Mouse (Mus musculus) B cell, adult 2 months (primary cell): Measurements from ENCODE around the gene Kifap3.
A peak's percentile ranks its signal among the peaks of the same experiment; 100 is the strongest.
"Not testable (repeated sequence)": the region's sequence is repeated elsewhere in the genome, so short reads cannot be mapped to it uniquely, and the experiment has no call there.

Source experiments
- DNase-seq, 2 experiments: peaks; one replicate each; pipeline ENCODE4 v3.0.0; 2022

Kifap3 gene

GRCm38 (mm10) chr1:163779336-163780115, at the start of gene Kifap3:
Gene Kifap3, plus strand, starts transcription at chr1:163779583.
- DNase-seq = peak; percentile 86 to 87

DNA sequence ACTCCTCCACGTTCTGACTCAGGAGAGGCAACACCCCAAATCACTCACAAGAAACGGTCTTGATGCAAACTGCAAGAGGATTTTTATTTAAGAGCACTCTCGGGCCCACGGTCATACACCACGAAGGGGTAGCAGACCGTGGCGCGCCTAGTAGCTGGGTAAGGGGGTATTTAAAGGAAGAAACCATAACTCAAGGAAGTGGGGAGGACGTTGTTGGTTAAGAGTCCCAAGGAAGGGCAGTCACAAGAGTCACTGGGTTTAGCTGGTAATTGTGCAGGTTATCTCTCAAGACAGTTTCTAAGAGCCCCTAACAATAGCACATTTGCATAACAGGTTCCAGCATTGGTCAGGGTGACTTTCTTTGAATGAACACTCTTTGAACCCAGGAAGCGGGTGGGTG, 48.2 kb upstream of the Kifap3 start:
- not testable (repeated sequence) for DNase-seq

DNA sequence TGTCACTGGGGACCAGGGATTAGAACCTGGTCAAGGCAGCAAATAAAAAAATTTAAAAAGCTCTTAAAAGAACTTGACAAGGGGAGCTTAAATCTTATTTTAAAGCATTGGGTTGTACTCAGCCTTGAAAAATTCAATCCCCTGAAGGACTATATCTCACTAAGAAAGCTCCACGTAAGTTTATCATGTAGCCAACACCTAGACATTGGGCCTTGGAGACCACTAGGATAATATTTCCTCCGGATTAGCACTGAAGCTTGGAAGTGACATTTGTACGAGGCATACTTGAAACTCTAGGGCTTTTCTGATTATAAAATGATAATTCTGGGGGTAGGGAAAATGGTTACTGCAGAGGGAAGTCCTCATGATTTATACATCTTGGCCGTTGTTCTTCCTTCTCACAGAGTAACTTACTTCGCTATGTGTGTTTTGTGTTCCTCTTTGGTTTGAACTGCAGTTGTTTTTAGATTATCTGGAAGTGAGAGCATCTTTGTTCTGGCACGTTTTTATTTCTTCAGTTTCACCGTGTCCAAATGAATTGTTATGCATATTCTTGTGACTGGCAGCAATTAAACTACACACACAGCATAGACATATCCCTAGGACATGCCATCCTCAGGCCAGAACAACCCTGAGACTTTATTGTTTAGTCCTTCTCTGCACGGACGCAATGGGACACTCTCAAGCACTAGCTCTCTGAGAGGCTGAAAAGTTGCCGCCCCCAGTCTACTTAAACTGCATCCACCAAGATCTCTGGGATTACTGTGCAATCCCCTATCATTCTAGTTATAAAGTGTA, 42.7 kb upstream of the Kifap3 start:
- DNase-seq = no peak

DNA sequence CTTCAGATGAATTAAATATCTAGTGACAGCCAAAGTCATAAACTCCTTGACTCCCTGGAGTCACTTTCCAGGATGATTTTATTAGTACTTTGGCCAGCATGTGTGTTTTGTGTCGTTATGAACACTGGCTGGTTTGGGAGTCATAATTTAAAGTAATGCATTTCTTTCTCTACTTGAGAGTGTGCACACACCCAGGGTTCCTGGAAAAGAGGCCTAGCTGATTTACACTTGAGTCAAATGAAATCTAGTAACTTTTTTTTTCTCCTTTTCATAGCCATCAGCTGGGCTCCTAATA, 42.2 kb upstream of the Kifap3 start:
- DNase-seq = no peak

- no peak for DNase-seq
Observed at GRCm38 (mm10) chr1:163751360-163751992, 27.9 kb upstream of the Kifap3 start.

GRCm38 (mm10) chr1:163757462-163758207, 21.7 kb upstream of the Kifap3 start:
- no peak for DNase-seq

GRCm38 (mm10) chr1:163783577-163783976, 4.2 kb downstream of the Kifap3 start:
- not testable (repeated sequence) for DNase-seq

DNA sequence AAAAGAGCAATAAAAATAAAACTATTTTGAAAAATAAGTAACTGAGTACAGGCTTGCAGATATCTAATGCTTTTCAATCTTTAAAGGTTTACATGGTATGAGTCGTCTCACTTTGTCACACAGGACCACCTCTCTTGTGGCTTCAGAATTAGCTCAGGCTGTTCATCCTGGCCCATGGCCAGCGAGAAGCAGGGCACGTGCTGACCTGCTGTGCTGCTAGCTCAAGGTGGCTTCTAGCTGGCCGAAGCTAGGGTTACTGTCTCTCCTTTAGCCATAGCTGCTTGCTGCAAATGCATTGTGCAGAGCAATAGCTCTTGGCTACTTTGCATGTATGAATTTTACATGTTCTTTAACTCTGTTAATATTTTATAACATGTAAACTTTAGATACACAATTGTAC, 42.0 kb downstream of the Kifap3 start:
- DNase-seq = no peak

DNA sequence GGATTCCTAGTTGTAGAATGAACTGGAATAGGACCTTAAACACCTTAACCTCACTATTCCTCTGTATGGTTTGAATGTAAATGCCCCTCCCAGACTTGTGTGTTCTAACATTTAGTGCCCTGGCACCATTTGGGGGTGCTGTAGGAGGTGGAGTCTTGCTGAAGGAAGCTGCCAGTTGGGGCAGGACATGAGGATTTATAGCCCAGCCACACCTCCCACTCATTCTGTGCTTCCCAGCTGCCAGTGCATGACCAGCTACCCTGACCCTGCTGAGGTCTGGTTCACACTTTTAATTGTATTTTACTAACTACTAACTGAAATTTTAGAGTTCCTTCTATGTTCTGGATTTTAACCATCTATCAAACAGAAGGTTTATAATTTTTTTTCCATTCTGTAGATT, 50.1 kb downstream of the Kifap3 start:
- no peak for DNase-seq

GRCm38 (mm10) chr1:163834066-163834465, 54.7 kb downstream of the Kifap3 start:
- no peak for DNase-seq

DNA sequence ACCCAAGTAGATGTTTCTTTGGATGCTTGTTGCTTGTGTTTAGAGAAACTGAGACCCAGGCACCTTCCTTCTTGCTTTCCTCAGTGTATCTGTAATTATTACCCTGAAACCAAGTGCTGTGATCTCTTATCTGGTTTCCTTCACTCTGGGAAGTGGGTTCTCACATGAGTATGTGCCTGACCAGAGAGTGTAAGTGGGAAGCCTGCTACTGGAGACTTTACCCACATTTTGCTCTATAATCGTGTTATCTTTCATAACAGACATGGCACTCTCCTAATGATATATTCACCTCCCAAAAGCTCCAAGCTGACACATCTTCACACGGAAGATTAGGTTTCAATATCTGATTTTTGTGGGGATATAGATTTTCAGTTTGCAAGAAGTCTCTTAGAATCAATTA, 55.7 kb downstream of the Kifap3 start:
- DNase-seq = no peak

DNA sequence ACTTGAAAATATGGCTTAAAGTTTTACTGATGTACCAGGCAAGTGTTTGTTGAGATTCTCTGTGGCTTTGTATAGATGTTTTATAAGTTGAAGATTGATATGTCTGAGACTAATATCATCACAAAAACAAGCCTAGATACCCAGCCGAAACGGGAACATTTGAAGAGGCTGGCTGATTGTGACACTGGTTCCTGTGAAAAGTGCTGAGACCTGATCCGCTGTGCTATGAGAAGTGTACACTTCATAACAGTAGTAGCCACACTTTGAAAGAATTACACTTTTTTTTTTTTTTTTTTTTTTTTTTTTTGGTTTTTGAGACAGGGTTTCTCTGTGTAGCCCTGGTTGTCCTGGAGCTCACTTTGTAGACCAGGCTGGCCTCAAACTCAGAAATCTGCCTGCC, 59.1 kb downstream of the Kifap3 start:
- not testable (repeated sequence) for DNase-seq

DNA sequence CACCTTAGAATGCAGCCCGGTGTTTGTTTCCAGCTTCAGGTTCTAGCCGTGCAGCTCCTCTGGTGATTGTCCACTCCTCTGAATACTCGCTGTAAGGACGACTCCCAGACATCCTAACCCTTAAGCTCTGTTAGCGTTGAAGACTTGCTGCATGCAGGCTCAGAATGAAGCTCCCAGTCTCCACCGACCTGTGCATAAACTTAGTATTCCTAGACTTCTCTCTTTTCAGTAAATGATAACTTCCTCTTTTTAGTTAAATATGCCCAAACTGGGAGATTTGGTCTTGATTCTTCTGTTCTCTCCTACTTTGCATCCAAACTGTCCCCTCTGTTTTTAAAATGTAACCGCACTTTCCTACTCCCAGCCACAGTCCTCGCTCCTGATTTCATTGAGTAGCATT, 61.2 kb downstream of the Kifap3 start:
- no peak for DNase-seq

- no peak for DNase-seq
Observed at GRCm38 (mm10) chr1:163842238-163842637, 62.9 kb downstream of the Kifap3 start.

DNA sequence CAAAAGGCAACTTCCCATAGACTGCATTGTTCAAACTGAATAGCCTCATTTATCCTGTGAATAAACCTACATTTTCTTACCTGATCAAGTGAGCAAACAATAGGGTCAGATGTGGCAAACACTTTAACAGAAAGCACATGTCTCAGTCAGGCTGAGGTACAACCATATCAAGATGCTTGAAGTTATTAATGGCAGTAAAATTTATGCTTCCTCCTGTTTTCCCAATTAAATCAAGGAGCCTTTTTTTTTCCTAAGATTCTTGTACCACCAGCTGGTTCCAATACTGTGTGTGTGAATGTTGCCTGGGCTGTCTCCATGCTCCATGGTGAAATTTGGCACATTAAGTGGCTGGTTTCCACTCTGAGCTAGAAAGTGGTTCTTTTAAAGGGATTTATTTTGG, 64.5 kb downstream of the Kifap3 start:
- no peak for DNase-seq

DNA sequence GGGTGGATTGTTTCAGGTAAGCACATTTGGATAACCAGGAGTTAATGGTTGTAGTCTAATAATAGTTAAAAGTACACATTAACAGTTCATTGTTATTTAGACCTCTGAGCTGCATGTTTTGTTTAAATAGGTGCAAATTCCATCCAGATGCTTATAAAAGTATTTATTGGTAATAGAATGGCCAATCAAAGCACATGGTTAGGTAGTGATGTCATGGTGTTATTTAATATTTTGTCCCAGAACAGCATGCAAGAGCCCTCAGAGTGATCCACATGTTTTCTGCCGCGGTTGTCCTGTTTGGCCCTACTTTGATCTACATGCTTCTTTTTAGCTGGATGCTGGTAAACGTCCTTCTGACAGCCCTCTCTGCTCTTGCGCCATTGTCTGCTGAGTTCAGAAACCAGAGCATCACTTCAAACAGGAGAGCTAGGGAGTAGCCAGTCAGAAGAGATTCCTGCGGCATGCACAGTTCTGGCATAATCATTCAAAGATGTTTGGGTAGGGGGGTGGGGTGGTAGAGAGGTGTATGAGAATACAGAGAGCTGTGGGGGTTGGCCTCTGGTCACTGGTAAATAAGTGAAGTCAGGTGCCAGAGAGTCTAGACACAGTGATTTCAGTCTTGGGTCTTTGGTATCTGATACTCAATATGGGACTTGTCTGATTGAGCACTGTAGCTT, 73.6 kb downstream of the Kifap3 start:
- no peak for DNase-seq

- no peak for DNase-seq
Observed at GRCm38 (mm10) chr1:163858420-163858819, 79.0 kb downstream of the Kifap3 start.

DNA sequence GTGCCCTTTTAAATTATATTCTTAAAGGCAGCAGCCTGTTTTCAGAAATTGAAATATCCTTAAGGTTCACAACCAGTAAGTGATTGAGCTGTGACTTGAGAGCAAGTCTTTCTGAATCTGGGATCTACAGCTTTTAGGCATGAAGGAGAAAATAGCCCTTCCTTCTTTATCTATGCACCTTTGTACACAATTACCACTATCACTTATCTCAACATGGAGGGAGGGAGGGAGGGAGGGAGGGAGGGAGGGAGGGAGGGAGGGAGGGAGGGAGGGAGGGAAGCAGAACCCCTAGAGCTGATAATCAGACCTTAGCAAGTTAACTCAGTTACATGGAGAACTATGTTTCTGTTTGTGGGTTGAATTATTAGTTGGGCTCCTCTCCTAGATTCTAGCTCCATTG, 82.2 kb downstream of the Kifap3 start:
- no peak for DNase-seq

DNA sequence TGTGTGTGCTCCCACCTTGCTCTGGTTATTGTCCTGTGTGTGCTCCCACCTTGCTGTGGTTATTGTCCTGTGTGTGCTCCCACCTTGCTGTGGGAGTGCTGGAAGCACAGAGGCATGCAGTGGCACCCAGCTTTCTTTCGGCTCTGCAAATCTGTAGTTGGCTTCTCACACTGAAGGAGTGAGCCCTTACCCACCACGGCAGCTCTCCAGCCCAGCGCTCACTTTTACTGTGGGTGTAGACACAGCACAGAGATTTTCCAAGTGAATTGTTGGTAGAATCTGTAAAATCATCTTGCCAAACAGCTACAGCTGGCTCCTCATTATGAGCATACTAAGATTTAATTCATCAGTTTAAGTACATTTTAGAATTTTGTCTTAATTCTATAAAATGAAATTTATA, 93.8 kb downstream of the Kifap3 start:
- DNase-seq = no peak

DNA sequence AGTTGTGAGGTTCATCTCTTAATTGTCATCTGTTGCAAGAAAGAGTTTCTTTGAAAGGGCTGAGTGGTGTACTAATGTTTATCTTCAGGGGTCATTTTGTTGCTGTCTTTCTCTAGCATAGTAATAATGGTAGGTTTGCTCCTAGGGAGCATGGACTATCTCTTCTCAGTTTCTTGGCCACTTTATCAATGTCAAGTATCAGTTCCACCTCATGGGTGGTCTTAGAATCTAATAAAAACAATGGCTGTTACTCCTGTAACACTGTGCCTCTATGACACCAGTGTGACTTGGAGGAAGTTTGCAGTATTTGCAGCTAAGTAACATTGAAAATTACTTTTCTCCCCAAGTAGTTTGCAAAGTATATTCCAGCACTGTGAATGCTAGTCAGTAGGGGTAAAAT, 110.2 kb downstream of the Kifap3 start:
- no peak for DNase-seq

DNA sequence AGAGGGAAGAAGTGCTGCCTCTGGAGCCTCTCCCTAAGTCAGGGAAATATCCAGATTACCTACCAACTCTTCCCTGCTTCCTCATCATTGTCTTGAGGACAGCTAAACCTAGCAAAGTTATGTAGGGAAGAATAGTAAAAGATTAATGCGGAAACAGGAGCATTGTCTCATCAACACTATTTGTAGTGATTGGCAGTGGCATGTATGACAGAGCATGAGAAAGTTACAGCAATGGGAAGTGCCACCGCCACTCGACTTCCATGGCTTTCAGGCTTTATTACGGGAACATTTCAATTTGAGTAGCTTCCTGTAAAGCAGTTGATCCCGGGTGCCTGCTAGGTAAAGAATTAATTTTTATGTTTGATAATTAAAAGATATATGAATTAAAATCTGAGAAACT, 113.9 kb downstream of the Kifap3 start:
- DNase-seq = no peak

GRCm38 (mm10) chr1:163893774-163894527, 114.6 kb downstream of the Kifap3 start:
- no peak for DNase-seq
